6 mouse cellular contexts compared by ENCODE assay signal in the genomic region with DNA sequence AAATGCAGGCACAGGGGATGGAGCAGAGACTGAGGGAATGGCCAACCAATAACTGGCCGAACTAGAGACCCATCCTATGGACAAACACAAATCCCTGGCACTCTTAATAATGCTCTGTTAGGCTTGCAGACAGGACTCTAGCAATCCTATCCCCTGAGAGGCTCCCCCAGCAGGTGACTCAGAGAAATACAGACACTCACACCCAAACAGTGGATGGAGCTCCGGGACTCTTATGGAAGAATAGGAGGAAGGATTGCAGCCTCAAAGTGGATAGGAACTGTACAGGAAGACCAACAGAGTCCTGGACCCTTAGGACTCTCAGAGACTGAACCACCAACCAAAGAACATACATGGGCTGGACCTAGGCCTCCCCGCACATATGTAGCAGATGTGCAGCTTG.
DNase-seq lines count a peak whose midpoint lies in the region; ATAC-seq and TF ChIP-seq lines count a peak whose summit lies in the region.
"Not testable (repeated sequence)": the region's sequence is repeated elsewhere in the genome, so short reads cannot be mapped to it uniquely, and the experiment has no call there.

No protein-coding gene starts in this region.

- not testable (repeated sequence) for TF ChIP-seq EP300 in stomach, postnatal 0 days (optimal IDR thresholded peaks at IDR 0.05)

- H3K4me3 ChIP-seq in forebrain, embryonic 12.5 days (replicated peaks); kidney, postnatal 0 days (replicated peaks; ENCODE audit: low read depth, low read length); lung, embryonic 14.5 days (ENCODE audit: low read depth, low read length); stomach, postnatal 0 days (ENCODE audit: low read depth, low read length): not testable (repeated sequence)

- peak; percentile 30; the same call in 1 of the 2 replicates for ATAC-seq in forebrain, embryonic 12.5 days (ENCODE audit: low FRiP score)
- ATAC-seq in kidney, postnatal 0 days (replicated peaks; ENCODE audit: low FRiP score, low read depth); lung, embryonic 14.5 days (ENCODE audit: insufficient read depth); stomach, postnatal 0 days (ENCODE audit: low FRiP score, low TSS enrichment): not testable (repeated sequence)

- H3K9ac ChIP-seq in forebrain, embryonic 12.5 days; kidney, postnatal 0 days (ENCODE audit: low read depth, low read length); lung, embryonic 14.5 days; stomach, postnatal 0 days (ENCODE audit: low read length): not testable (repeated sequence)

- DNase-seq in brain, embryonic 14.5 days (ENCODE audit: low read depth); kidney, postnatal 0 days (ENCODE audit: low spot score); lung, embryonic 14.5 days; stomach, postnatal 0 days (ENCODE audit: low spot score): not testable (repeated sequence)
- DNase-seq in heart, adult 11 months, result peak; percentile 43

- 70% methylated on average over 3 of the region's 3 CpGs for WGBS in forebrain, embryonic 12.5 days
- 80% methylated on average over 3 of the region's 3 CpGs for WGBS in kidney, postnatal 0 days
- 65% methylated on average over 3 of the region's 3 CpGs for WGBS in lung, embryonic 14.5 days
- 69% methylated on average over 3 of the region's 3 CpGs for WGBS in stomach, postnatal 0 days

- TF ChIP-seq CTCF in brain, embryonic 14.5 days (IDR thresholded peaks at IDR 0.05; ENCODE audit: borderline replicate concordance, extremely low read depth, insufficient read depth, insufficient read length), result peak; percentile 3; the same call in 1 of the 2 replicates
- peak; percentile 21; the same call in 1 of the 2 replicates for TF ChIP-seq CTCF in kidney, postnatal 0 days (IDR thresholded peaks at IDR 0.05; ENCODE audit: low read depth)
- TF ChIP-seq CTCF in lung, embryonic 14.5 days (IDR thresholded peaks at IDR 0.05; ENCODE audit: low read depth), result 0 out of 2 replicates have a peak, but pooled peaks have one; percentile 11
- TF ChIP-seq CTCF in stomach, postnatal 0 days (IDR thresholded peaks at IDR 0.05; ENCODE audit: low read depth), result peak; percentile 20; the same call in 1 of the 2 replicates

- H3K4me2 ChIP-seq in forebrain, embryonic 12.5 days; kidney, postnatal 0 days (ENCODE audit: low read length); lung, embryonic 14.5 days; stomach, postnatal 0 days (replicated peaks; ENCODE audit: low read depth): not testable (repeated sequence)

- H3K4me1 ChIP-seq in forebrain, embryonic 12.5 days, result peaks cover 31% of the 10 kb centered on the region
- H3K4me1 ChIP-seq in kidney, postnatal 0 days (replicated peaks; ENCODE audit: insufficient read depth, low read length); lung, embryonic 14.5 days (ENCODE audit: insufficient read depth); stomach, postnatal 0 days (replicated peaks; ENCODE audit: control insufficient read depth, insufficient read depth): not testable (repeated sequence)

- H3K27me3 ChIP-seq in forebrain, embryonic 12.5 days; kidney, postnatal 0 days (ENCODE audit: insufficient read depth, low read length); lung, embryonic 14.5 days (ENCODE audit: insufficient read depth, low read length); stomach, postnatal 0 days (ENCODE audit: control insufficient read depth, insufficient read depth, low read length): not testable (repeated sequence)

- H3K27ac ChIP-seq in forebrain, embryonic 12.5 days; kidney, postnatal 0 days; lung, embryonic 14.5 days (ENCODE audit: low read depth); stomach, postnatal 0 days (replicated peaks): not testable (repeated sequence)

- not testable (repeated sequence) for TF ChIP-seq POLR2A in brain, embryonic 14.5 days (IDR thresholded peaks at IDR 0.05; ENCODE audit: borderline replicate concordance, extremely low read depth, insufficient read depth, insufficient read length, poor library complexity, severe bottlenecking)

- not testable (repeated sequence) for H3K36me3 ChIP-seq in forebrain, embryonic 12.5 days (replicated peaks); kidney, postnatal 0 days (ENCODE audit: insufficient read depth, low read length); lung, embryonic 14.5 days (ENCODE audit: insufficient read depth); stomach, postnatal 0 days (ENCODE audit: control insufficient read depth, insufficient read depth, low read length)

- H3K9me3 ChIP-seq in forebrain, embryonic 12.5 days; kidney, postnatal 0 days (replicated peaks; ENCODE audit: low read length); lung, embryonic 14.5 days (ENCODE audit: low read depth, low read length); stomach, postnatal 0 days (ENCODE audit: control insufficient read depth, low read length): not testable (repeated sequence)
